Mouse (Mus musculus) megakaryocyte progenitor cell, adult 5-6 weeks (primary cell): ENCODE measurements around the gene Ppfibp1. TPM values are rescaled to one million over a fixed set of nuclear protein-coding genes. Genes with fewer than 3 reads are reported as not detected.

ENCODE experiments used
- ATAC-seq: replicated peaks from 2 replicates; pipeline ENCODE4 v1.8.0; 2016; ENCODE audit warnings: mild to moderate bottlenecking, moderate TSS enrichment, inconsistent platforms; ENCODE audit not compliant: poor library complexity
- total RNA-seq, 2 experiments: library from RNA; stranded (forward) in 1 of 2; stranded (reverse) in 1 of 2; fragments of 157-497, 149-512 nt in 1 of 2; fragments of 200-1000 nt in 1 of 2; gene quantifications; 2 replicates each; pipeline versions ENCODE4 v1.2.3 to v1.2.4; 2015 to 2017

Gene Ppfibp1
- total RNA-seq, 2 experiments from 2014 or later, result 6.8 to 9.8 TPM

GRCm38 (mm10) chr6:146955896-146956295 lies 67.6 kb downstream of the Ppfibp1 start:
- ATAC-seq, result peak; percentile 96

- no peak for ATAC-seq
Measured at GRCm38 (mm10) chr6:146956961-146957360, 68.7 kb downstream of the Ppfibp1 start.

- ATAC-seq, result no peak
Measured at GRCm38 (mm10) chr6:146958694-146959093, 70.4 kb downstream of the Ppfibp1 start.

- no peak for ATAC-seq
Measured at GRCm38 (mm10) chr6:146959908-146960680, 71.8 kb downstream of the Ppfibp1 start.

GRCm38 (mm10) chr6:146960956-146961355 lies 72.7 kb downstream of the Ppfibp1 start:
- ATAC-seq, result no peak

- ATAC-seq, result peak; percentile 72
Measured at GRCm38 (mm10) chr6:146961832-146962481, 73.7 kb downstream of the Ppfibp1 start.

- no peak for ATAC-seq
Measured at GRCm38 (mm10) chr6:146963396-146964150, 75.3 kb downstream of the Ppfibp1 start.

- no peak for ATAC-seq
Measured at GRCm38 (mm10) chr6:146965139-146965772, 77.0 kb downstream of the Ppfibp1 start.

GRCm38 (mm10) chr6:146966446-146967019 lies 78.2 kb downstream of the Ppfibp1 start:
- ATAC-seq, result no peak

- ATAC-seq, result no peak
Measured at GRCm38 (mm10) chr6:146967836-146968235, 79.5 kb downstream of the Ppfibp1 start.

GRCm38 (mm10) chr6:146970811-146971210 lies 82.5 kb downstream of the Ppfibp1 start:
- ATAC-seq, result no peak

GRCm38 (mm10) chr6:146971366-146971765 lies 83.1 kb downstream of the Ppfibp1 start:
- ATAC-seq, result no peak

GRCm38 (mm10) chr6:146972009-146972408 lies 83.7 kb downstream of the Ppfibp1 start:
- ATAC-seq, result no peak

GRCm38 (mm10) chr6:146972740-146973139 lies 84.5 kb downstream of the Ppfibp1 start:
- ATAC-seq, result no peak

GRCm38 (mm10) chr6:146973406-146973805 lies 85.1 kb downstream of the Ppfibp1 start:
- no peak for ATAC-seq

- no peak for ATAC-seq
Measured at GRCm38 (mm10) chr6:146973830-146974229, 85.5 kb downstream of the Ppfibp1 start.

GRCm38 (mm10) chr6:146976446-146976845 lies 88.2 kb downstream of the Ppfibp1 start:
- ATAC-seq, result no peak

- peak; percentile 46; the same call in 1 of the 2 replicates for ATAC-seq
Measured at GRCm38 (mm10) chr6:146978691-146979114, 90.4 kb downstream of the Ppfibp1 start.

GRCm38 (mm10) chr6:146979115-146979744 lies 90.9 kb downstream of the Ppfibp1 start:
- ATAC-seq, result no peak

GRCm38 (mm10) chr6:146979953-146980352 lies 91.7 kb downstream of the Ppfibp1 start:
- ATAC-seq, result no peak
